Mouse (Mus musculus) hindbrain, embryonic 14.5 days (tissue): ENCODE measurements around the gene Ebf1. TPM values are rescaled to one million over a fixed set of nuclear protein-coding genes. Genes with fewer than 3 reads are reported as not detected.
A peak's percentile ranks its signal among the peaks of the same experiment; 100 is the strongest.

Experiments used
- ATAC-seq: fragments of 200-750 bp; cut with Nextera tagmentation; 2 replicates; pipeline ENCODE4 v1.8.0; 2017; ENCODE audit warnings: moderate number of reproducible peaks, mild to moderate bottlenecking, moderate TSS enrichment, moderate library complexity; ENCODE audit not compliant: low FRiP score
- DNase-seq: peaks from one replicate; pipeline ENCODE4 v3.0.0-alpha.2; 2015; ENCODE audit warnings: low spot score
- H3K27ac ChIP-seq: fragments of 300-500 bp; sonication (generic); 2 replicates; pipeline ENCODE4 v1.5.1; 2014; ENCODE audit warnings: mild to moderate bottlenecking, moderate library complexity
- H3K27me3 ChIP-seq: fragments of 300-500 bp; sonication (generic); 2 replicates; pipeline ENCODE4 v1.6.1; 2014; ENCODE audit warnings: mild to moderate bottlenecking, low read length, mixed read lengths; ENCODE audit not compliant: control insufficient read depth, insufficient read depth
- H3K36me3 ChIP-seq: fragments of 300-500 bp; sonication (generic); replicated peaks from 2 replicates; pipeline ENCODE4 v1.6.1; 2014; ENCODE audit not compliant: control insufficient read depth, insufficient read depth
- H3K4me1 ChIP-seq: fragments of 300-500 bp; sonication (generic); replicated peaks from 2 replicates; pipeline ENCODE4 v1.6.1; 2014; ENCODE audit warnings: antibody characterized with exemption, low read length, mixed read lengths; ENCODE audit not compliant: control insufficient read depth, insufficient read depth
- H3K4me2 ChIP-seq: fragments of 300-500 bp; sonication (generic); replicated peaks from 2 replicates; pipeline ENCODE4 v1.6.1; 2014; ENCODE audit warnings: mild to moderate bottlenecking, moderate library complexity
- H3K4me3 ChIP-seq: fragments of 300-500 bp; sonication (generic); replicated peaks from 2 replicates; pipeline ENCODE4 v1.5.1; 2014; ENCODE audit warnings: mild to moderate bottlenecking, low read length
- H3K9ac ChIP-seq: fragments of 300-500 bp; sonication (generic); 2 replicates; pipeline ENCODE4 v1.6.1; 2014
- H3K9me3 ChIP-seq: fragments of 300-500 bp; sonication (generic); 2 replicates; pipeline ENCODE4 v1.6.1; 2016; ENCODE audit warnings: low read length; ENCODE audit not compliant: control insufficient read depth
- WGBS: fragments of 180-500 bp; shearing (Covaris S2); extraction: QIAGEN DNeasy Blood & Tissue Kit; methylation state at CpG from one replicate; pipeline ENCODE4 v1.1.7; 2014; 5-methylcytosine and 5-hydroxymethylcytosine counted together
- polyA plus RNA-seq: library from polyadenylated mRNA; unstranded; fragments of >200 nt; fragmentation: Nextera tagmentation; extraction: Ambion mirVana; gene quantifications from 2 replicates; pipeline ENCODE4 v1.2.1, GENCODE M21; 2014

Ebf1 gene
- polyA plus RNA-seq, 1 experiment from 2014 or later = 123 TPM

DNA sequence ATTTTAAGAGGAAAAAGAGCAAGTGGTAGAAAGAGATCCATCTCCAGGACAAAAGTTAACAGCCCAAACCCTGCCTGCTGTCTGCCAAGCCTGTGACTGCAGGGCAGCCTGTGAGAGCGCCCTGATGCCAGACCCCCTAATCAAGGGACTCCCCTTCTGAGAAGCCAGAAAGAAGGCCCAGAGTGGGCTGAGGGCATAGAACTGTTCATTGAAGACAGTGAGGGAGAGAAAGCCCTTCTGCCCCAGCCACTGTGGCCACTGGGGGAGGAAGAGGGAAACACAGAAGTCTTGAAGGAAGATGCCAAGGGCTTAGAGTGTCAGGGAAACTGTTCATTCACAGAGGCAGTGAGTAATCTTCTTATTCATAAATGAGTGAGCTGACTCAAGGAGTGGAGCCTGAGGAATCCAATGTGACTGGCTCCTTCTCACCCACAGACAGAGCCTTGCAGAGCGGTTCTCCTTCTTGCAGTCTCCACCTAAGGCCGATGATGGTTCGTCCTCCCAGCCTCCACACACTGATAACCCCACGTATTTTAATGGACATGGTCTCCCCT, 195.2 kb downstream of the Ebf1 start:
- Histone ChIP-seq H3K4me3 (no peak overlapping the region), H3K36me3 (no peaks in the 10 kb centered on the region), H3K27me3 (no peaks in the 10 kb centered on the region), H3K4me2 (no peak overlapping the region), H3K9ac (no peak overlapping the region), H3K27ac (no peak overlapping the region), H3K9me3 (no peaks in the 10 kb centered on the region), H3K4me1 (peaks cover 15% of the 10 kb centered on the region; the same call in 1 of the 2 replicates)
- no peak for ATAC-seq
- no peak for DNase-seq
- WGBS = 92% methylated on average over 5 of the region's 5 CpGs

DNA sequence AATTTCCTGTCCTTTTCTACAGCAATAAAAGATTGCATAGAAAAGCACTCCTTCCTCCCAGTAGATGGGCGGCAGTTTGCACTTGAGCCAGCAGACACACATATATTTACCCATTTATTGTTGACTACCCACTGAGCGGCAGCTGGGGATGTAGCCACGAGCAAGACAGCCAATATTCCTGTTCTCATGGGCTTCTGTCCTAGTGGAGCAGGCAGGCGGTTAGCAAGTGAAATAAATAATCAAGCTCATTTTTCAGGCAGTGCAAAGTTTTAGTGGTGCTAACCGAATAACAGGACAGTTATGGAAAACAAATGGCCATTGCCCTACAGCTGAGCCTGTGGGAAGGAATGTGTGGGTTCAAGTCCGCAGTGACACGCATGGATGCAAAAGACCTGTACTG, 196.4 kb downstream of the Ebf1 start:
- DNase-seq = no peak

DNA sequence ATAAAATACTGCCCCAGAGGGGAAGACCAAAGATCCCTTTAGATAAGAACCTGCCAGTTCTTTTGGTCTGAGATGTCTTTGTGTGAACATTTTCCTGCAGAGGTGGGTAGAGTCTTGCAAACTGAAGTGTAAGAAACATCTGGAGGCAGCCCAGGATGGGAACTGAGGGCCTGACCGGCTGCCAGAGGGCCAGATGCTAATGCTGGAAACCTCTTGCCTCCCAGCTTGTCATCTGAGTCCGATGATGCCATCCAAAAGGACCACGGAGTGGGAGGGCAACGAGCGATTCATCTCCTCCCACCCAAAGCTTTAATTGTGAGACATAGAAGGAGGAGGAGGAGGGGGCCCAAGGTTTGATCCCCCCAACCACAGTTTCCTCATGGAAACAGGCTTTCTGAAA, 197.7 kb downstream of the Ebf1 start:
- Histone ChIP-seq H3K27me3 (no peaks in the 10 kb centered on the region), H3K4me1 (peaks cover 15% of the 10 kb centered on the region; the same call in 1 of the 2 replicates), H3K9ac (no peak overlapping the region), H3K4me2 (no peak overlapping the region), H3K4me3 (no peak overlapping the region), H3K27ac (no peak overlapping the region), H3K9me3 (no peaks in the 10 kb centered on the region), H3K36me3 (no peaks in the 10 kb centered on the region)
- no peak for ATAC-seq
- WGBS = 64% methylated on average over 5 of the region's 5 CpGs
- DNase-seq = no peak

More for the DNA sequence above, 196.4 kb downstream of the Ebf1 start:
- Histone ChIP-seq H3K27me3 (no peaks in the 10 kb centered on the region), H3K9me3 (no peaks in the 10 kb centered on the region), H3K4me1 (peaks cover 15% of the 10 kb centered on the region; the same call in 1 of the 2 replicates), H3K36me3 (no peaks in the 10 kb centered on the region), H3K4me3 (no peak overlapping the region), H3K9ac (no peak overlapping the region), H3K27ac (0 out of 2 replicates have a peak overlapping the region, but pooled peaks have one; percentile 34), H3K4me2 (no peak overlapping the region)
- ATAC-seq = no peak
- 56% methylated on average over 7 of the region's 7 CpGs for WGBS

DNA sequence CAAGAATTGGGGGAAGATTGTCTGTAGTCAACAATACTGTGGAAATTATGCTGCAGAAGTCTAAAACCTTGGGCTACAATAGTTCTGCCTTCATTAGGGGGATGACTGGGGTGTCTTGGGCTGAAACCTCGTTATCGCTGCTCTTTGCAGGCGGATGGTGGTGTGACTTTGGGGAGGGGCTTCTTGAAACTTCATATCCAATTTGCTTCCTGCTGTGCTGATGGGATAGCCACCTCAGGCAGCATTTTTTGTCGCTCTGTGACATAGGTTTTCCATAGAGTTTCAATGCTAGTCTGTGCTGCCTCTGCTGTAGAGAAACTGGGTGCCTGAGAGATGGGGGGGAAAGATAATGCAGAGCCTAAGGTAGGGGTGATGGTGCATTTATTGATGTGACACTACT, 198.9 kb downstream of the Ebf1 start:
- H3K27me3 ChIP-seq = no peaks in the 10 kb centered on the region
- no peak for DNase-seq
- H3K36me3 ChIP-seq = no peaks in the 10 kb centered on the region
- H3K4me1 ChIP-seq = peaks cover 22% of the 10 kb centered on the region
- no peak overlapping the region for H3K9ac ChIP-seq
- no peaks in the 10 kb centered on the region for H3K9me3 ChIP-seq
- WGBS = 65% methylated on average over 4 of the region's 4 CpGs
- no peak overlapping the region for H3K27ac ChIP-seq
- H3K4me2 ChIP-seq = no peak overlapping the region
- no peak overlapping the region for H3K4me3 ChIP-seq
- no peak for ATAC-seq

DNA sequence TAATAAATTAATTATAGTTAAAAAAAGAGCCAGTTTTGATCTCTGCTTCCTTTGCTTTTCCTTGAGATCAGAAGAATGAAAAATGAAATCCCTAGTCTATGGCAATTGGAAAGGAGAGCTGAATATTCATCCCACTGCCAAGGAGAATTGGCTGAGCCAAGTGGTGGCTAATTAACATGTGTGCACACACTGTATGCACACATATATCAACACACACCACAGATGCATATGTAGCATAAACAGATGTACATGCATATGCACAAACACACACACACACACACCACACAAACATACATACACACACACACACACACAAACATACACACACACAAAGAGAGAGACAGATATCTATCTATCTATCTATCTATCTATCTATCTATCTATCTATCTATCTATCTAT, 205.2 kb downstream of the Ebf1 start:
- no peak for DNase-seq
- no peak for ATAC-seq
- Histone ChIP-seq H3K4me1 (peaks cover 16% of the 10 kb centered on the region), H3K27ac (no peak overlapping the region), H3K9me3 (no peaks in the 10 kb centered on the region), H3K4me2 (no peak overlapping the region), H3K4me3 (no peak overlapping the region), H3K27me3 (no peaks in the 10 kb centered on the region), H3K36me3 (no peaks in the 10 kb centered on the region), H3K9ac (no peak overlapping the region)

DNA sequence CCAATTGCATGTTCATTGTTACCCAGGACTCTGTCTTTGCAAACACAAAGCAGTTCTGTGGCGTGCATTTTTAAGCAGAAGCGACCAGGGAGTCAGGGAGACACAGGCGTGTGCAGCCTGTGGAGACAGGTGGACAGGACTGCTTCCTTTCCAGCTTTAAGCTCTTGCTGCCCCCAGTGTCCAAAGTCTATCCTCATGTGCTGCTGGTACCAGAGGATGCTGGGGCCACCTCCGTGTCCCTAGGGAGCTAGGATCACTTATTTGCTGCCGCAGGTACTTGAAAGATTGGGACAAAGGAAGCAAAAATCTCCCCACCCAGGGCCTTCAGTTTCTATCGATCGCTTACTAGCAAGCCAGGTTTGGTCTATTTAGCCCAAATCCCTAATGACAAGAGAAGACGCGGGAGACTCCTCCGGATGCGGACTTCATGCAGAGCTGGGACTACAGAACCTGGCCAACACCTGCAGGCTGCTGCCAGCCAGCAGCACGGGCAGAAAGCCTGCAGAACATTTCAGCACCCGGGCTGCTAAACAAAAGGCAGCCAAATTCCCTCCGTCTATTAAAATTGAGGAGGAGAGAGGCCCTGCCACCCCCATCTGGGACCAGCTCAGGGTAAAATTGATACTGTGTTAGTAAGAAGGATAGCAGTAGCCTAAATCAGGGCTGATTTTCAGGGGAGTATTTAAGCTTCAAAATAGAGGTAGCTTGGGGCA, 215.3 kb downstream of the Ebf1 start:
- Histone ChIP-seq H3K9me3 (no peaks in the 10 kb centered on the region), H3K27ac (peak overlapping the region; percentile 77), H3K4me3 (no peak overlapping the region), H3K4me1 (peaks cover 26% of the 10 kb centered on the region), H3K4me2 (peak overlapping the region; percentile 41), H3K9ac (peak overlapping the region; percentile 34; the same call in 1 of the 2 replicates), H3K27me3 (no peaks in the 10 kb centered on the region), H3K36me3 (no peaks in the 10 kb centered on the region)
- peak; percentile 28; the same call in 1 of the 2 replicates for ATAC-seq
- WGBS = 6% methylated on average over 14 of the region's 14 CpGs
- no peak for DNase-seq

DNA sequence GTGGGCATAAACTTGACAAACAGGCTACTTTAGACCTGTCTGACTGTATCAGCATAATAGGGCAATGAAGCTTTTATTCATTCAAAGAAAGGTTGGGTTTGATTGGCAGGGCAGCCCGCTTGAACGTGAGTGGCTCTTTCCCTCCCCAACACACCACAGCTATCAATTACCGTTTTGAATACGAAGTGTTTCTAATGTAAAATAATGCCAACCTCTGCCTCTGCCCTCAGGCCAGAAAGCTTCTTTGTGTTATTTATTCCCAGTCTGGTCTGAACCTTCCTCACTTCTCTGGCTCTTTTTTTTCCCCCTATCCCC, 215.8 kb downstream of the Ebf1 start:
- Histone ChIP-seq H3K4me1 (peaks cover 27% of the 10 kb centered on the region), H3K27me3 (no peaks in the 10 kb centered on the region), H3K36me3 (no peaks in the 10 kb centered on the region), H3K4me2 (peak overlapping the region; percentile 41), H3K4me3 (no peak overlapping the region), H3K27ac (peak overlapping the region; percentile 77), H3K9ac (0 out of 2 replicates have a peak overlapping the region, but pooled peaks have one; percentile 34), H3K9me3 (no peaks in the 10 kb centered on the region)
- WGBS = 5% methylated on average over 4 of the region's 4 CpGs
- ATAC-seq (peak; percentile 28; the same call in 1 of the 2 replicates), DNase-seq (no peak)

DNA sequence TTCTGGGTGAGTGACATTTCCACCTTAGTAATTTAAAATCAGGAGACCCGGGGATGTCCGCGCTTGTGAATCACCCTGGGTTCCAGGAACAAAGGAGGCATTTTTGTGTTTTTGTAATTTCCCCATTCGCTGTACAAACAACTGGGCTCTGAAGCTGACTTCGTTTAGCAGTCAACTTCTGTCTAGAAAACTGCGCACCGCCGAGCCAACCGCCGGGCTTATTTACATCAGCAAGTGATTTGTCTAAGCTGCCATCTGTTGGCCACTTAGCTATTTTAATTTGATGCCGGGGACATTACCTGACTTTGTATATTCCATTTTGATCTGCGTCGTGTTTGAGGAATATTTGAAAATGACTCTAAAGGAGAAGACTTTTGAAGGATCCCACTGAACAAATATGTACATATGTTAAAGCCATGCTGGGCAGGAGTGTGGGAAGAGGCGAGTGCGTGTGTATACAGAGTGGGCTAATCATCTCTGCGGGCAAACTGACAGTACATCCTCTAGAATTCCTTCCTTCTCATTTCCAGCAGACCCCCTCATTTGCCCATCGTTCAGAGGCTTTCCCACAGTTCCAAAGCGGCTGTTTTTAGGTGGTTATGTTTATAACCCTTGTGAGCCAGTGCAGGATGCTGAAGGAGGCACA, 216.4 kb downstream of the Ebf1 start:
- Histone ChIP-seq H3K27me3 (no peaks in the 10 kb centered on the region), H3K27ac (peak overlapping the region; percentile 77), H3K4me1 (peaks cover 27% of the 10 kb centered on the region), H3K4me2 (peak overlapping the region; percentile 41), H3K9me3 (no peaks in the 10 kb centered on the region), H3K9ac (0 out of 2 replicates have a peak overlapping the region, but pooled peaks have one; percentile 34), H3K4me3 (no peak overlapping the region), H3K36me3 (no peaks in the 10 kb centered on the region)
- ATAC-seq (peak; percentile 25; the same call in 1 of the 2 replicates), DNase-seq (peak; percentile 75)
- WGBS = 17% methylated on average over 18 of the region's 18 CpGs

DNA sequence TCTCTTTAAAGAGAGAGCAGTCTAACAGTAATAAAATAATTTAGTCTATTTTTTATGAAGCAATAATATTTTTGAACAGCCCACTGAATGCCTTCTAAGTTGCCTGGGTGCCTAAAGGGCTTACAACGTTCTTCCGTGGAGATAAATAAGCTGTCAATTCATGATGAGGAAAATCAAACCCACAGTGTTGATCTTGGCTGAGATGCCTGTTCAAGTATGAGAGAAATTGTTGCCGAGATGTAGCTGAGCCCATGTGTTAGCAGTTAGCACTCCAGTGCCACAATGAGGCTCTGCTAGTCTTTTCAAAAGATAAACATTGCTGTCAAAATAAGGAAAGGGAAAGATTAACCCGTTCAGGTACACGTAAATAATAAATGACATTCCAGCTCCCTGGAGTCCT, 218.0 kb downstream of the Ebf1 start:
- H3K4me2 ChIP-seq = no peak overlapping the region
- no peaks in the 10 kb centered on the region for H3K9me3 ChIP-seq
- H3K27me3 ChIP-seq = no peaks in the 10 kb centered on the region
- DNase-seq = no peak
- peaks cover 27% of the 10 kb centered on the region for H3K4me1 ChIP-seq
- ATAC-seq = no peak
- no peak overlapping the region for H3K27ac ChIP-seq
- 51% methylated on average over 5 of the region's 5 CpGs for WGBS
- no peak overlapping the region for H3K9ac ChIP-seq
- no peaks in the 10 kb centered on the region for H3K36me3 ChIP-seq
- H3K4me3 ChIP-seq = no peak overlapping the region
